Mouse (Mus musculus): Measurements from ENCODE around the gene Kcnq2. TPM values are rescaled to one million over a fixed set of nuclear protein-coding genes. Genes with fewer than 3 reads are reported as not detected.

Kcnq2 gene
- total and polyA plus RNA-seq, 2 experiments from 2014 or later = 0.04 TPM; not detected in 1

DNA sequence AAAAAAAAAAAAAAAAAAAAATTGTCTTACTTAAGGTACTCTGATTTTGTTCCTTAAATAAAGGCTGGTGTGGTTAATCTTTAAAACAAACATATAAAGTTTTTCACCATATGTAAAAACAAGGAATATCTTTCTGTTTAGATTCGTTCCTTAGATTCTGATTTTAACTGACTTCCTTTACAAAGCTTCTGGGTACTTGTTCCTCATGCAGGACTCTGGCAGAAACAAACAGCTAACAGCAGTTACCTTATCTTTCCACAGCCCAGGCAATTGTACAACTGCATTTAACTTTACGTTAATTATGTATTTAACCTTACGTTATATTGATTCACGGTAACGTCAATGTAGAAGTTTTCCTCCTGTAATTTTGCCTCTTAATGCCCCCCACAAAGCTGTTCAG lies 31.4 kb upstream of the Kcnq2 start:
- no peak for TF ChIP-seq EP300 (IDR thresholded peaks at IDR 0.05; ENCODE audit: low read depth)
- H3K27me3 ChIP-seq (ENCODE audit: control insufficient read depth, insufficient read depth, low read length) = peaks cover 3% of the 10 kb centered on the region; the same call in 1 of the 2 replicates
- H3K4me1 ChIP-seq (ENCODE audit: control insufficient read depth, insufficient read depth) = no peaks in the 10 kb centered on the region
- H3K9me3 ChIP-seq (replicated peaks; ENCODE audit: control insufficient read depth, low read length) = no peaks in the 10 kb centered on the region
- no peak overlapping the region for H3K9ac ChIP-seq (replicated peaks; ENCODE audit: low read depth, low read length)
- H3K36me3 ChIP-seq (replicated peaks; ENCODE audit: control insufficient read depth, insufficient read depth, low read length) = no peaks in the 10 kb centered on the region
- H3K4me2 ChIP-seq (ENCODE audit: low read depth, low read length) = no peak overlapping the region
- ATAC-seq (ENCODE audit: insufficient read depth, low read depth) (no peak), DNase-seq (ENCODE audit: low spot score) (no peak)
- WGBS = 84% methylated on average over 5 of the region's 5 CpGs
- H3K27ac ChIP-seq (ENCODE audit: low read depth) = no peak overlapping the region
- H3K4me3 ChIP-seq (ENCODE audit: low read depth, low read length) = no peak overlapping the region

DNA sequence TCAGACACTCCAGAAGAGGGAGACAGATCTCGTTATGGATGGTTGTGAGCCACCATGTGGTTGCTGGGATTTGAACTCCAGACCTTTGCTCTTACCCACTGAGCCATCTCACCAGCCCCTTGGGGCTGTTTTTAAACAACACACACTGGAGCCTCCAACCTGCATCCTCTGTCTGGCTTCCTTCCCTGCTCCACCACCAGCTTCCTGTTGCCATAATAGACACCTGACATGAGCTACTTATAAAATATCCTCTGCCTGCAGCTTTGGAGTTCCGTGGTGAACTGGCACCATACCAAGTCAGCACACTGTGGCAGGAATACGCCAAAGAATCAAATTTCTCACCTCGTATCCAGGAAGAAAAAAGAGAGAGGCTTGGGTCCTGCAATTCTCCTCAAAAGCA lies 25.7 kb upstream of the Kcnq2 start:
- H3K4me3 ChIP-seq (ENCODE audit: low read depth, low read length) = no peak overlapping the region
- TF ChIP-seq EP300 (IDR thresholded peaks at IDR 0.05; ENCODE audit: low read depth) (no peak), CTCF (IDR thresholded peaks at IDR 0.05; ENCODE audit: low read depth) (no peak)
- H3K9me3 ChIP-seq (replicated peaks; ENCODE audit: control insufficient read depth, low read length) = no peaks in the 10 kb centered on the region
- peaks cover 31% of the 10 kb centered on the region for H3K4me1 ChIP-seq (ENCODE audit: control insufficient read depth, insufficient read depth)
- no peak for DNase-seq (ENCODE audit: low spot score)
- H3K27ac ChIP-seq (ENCODE audit: low read depth) = no peak overlapping the region
- no peak for ATAC-seq (ENCODE audit: insufficient read depth, low read depth)
- peaks cover 13% of the 10 kb centered on the region; the same call in 1 of the 2 replicates for H3K27me3 ChIP-seq (ENCODE audit: control insufficient read depth, insufficient read depth, low read length)
- H3K4me2 ChIP-seq (ENCODE audit: low read depth, low read length) = no peak overlapping the region
- no peak overlapping the region for H3K9ac ChIP-seq (replicated peaks; ENCODE audit: low read depth, low read length)
- H3K36me3 ChIP-seq (replicated peaks; ENCODE audit: control insufficient read depth, insufficient read depth, low read length) = no peaks in the 10 kb centered on the region
- 47% methylated on average over 4 of the region's 4 CpGs for WGBS

DNA sequence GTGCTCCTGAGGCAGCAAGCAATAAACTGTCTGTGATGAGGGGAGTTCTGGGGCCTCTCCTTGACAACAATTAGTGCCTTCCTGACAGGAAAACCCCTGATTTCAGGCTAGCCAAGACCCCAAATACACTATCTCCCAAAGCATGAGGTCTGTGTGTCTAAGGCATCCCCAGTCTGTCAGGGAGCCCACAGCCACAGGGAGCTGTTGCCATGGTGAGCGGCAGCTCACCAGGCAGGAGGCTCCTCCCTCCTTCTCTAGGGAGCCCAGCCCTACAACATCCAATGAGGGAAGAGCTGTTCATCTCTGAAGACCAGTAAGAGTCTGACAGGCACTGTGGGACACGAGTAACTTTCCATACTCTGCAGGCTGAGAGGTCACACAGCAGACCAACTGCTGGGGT lies 24.7 kb upstream of the Kcnq2 start:
- 3% methylated on average over 2 of the region's 2 CpGs for WGBS
- H3K27ac ChIP-seq (ENCODE audit: low read depth) = peak overlapping the region; percentile 86
- no peaks in the 10 kb centered on the region for H3K9me3 ChIP-seq (replicated peaks; ENCODE audit: control insufficient read depth, low read length)
- H3K4me1 ChIP-seq (ENCODE audit: control insufficient read depth, insufficient read depth) = peaks cover 38% of the 10 kb centered on the region
- H3K4me3 ChIP-seq (ENCODE audit: low read depth, low read length) = no peak overlapping the region
- ATAC-seq (ENCODE audit: insufficient read depth, low read depth) = peak; percentile 66
- H3K27me3 ChIP-seq (ENCODE audit: control insufficient read depth, insufficient read depth, low read length) = peaks cover 13% of the 10 kb centered on the region; the same call in 1 of the 2 replicates
- no peak overlapping the region for H3K9ac ChIP-seq (replicated peaks; ENCODE audit: low read depth, low read length)
- no peak for TF ChIP-seq CTCF (IDR thresholded peaks at IDR 0.05; ENCODE audit: low read depth)
- no peak for TF ChIP-seq EP300 (IDR thresholded peaks at IDR 0.05; ENCODE audit: low read depth)
- H3K36me3 ChIP-seq (replicated peaks; ENCODE audit: control insufficient read depth, insufficient read depth, low read length) = no peaks in the 10 kb centered on the region
- H3K4me2 ChIP-seq (ENCODE audit: low read depth, low read length) = peak overlapping the region; percentile 41
- peak; percentile 58 for DNase-seq (ENCODE audit: low spot score)

DNA sequence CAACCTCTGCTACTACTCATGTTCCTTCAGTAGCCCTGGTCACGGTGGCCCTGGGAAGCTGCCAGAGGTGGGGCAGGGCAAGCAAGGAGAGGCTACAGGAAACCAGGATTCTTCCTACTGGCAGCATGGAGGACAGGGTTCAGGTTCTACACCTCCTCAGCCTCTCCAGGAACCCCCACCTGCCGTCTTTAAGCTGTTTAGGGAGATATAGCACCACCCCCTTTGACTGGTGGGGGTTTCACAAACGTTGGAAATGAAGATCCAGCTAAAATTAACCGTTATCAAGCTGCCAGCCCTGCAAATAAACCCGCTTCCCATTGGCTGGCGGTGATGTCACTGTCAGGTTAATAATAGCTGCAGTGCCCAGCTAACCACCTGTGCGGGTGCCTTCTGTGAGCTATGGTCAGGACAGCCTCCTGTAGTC lies 24.0 kb upstream of the Kcnq2 start:
- Histone ChIP-seq H3K4me1 (ENCODE audit: control insufficient read depth, insufficient read depth) (peaks cover 45% of the 10 kb centered on the region), H3K27me3 (ENCODE audit: control insufficient read depth, insufficient read depth, low read length) (peaks cover 13% of the 10 kb centered on the region; the same call in 1 of the 2 replicates), H3K27ac (ENCODE audit: low read depth) (peak overlapping the region; percentile 86), H3K4me3 (ENCODE audit: low read depth, low read length) (no peak overlapping the region), H3K9ac (replicated peaks; ENCODE audit: low read depth, low read length) (no peak overlapping the region), H3K4me2 (ENCODE audit: low read depth, low read length) (peak overlapping the region; percentile 41), H3K36me3 (replicated peaks; ENCODE audit: control insufficient read depth, insufficient read depth, low read length) (no peaks in the 10 kb centered on the region), H3K9me3 (replicated peaks; ENCODE audit: control insufficient read depth, low read length) (no peaks in the 10 kb centered on the region)
- 21% methylated on average over 7 of the region's 7 CpGs for WGBS
- peak; percentile 81 for DNase-seq (ENCODE audit: low spot score)
- ATAC-seq (ENCODE audit: insufficient read depth, low read depth) = peak; percentile 76
- TF ChIP-seq CTCF (IDR thresholded peaks at IDR 0.05; ENCODE audit: low read depth) = no peak
- TF ChIP-seq EP300 (IDR thresholded peaks at IDR 0.05; ENCODE audit: low read depth) = no peak

DNA sequence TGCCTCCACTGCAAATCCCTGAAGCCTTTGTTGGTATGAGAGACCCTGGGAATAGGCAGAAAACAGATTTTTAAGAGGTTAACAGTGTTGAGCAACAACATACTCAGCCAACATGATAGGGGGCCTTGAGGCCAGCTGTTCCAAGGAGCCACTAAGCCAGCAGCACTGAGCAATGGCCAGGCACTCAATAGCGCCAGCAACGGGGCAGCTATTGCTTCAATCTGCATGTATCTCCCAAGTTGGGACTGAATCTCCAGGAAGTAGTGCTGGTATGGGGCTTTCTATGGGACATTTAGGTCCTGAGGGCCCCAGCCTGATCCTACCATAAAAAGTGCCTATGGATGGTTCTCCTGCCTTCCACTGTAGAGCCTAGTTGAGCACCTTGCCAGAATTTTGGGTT lies 23.4 kb upstream of the Kcnq2 start:
- H3K36me3 ChIP-seq (replicated peaks; ENCODE audit: control insufficient read depth, insufficient read depth, low read length) = peaks cover 2% of the 10 kb centered on the region; the same call in 1 of the 2 replicates
- no peak overlapping the region for H3K9ac ChIP-seq (replicated peaks; ENCODE audit: low read depth, low read length)
- no peak overlapping the region for H3K4me3 ChIP-seq (ENCODE audit: low read depth, low read length)
- peaks cover 13% of the 10 kb centered on the region; the same call in 1 of the 2 replicates for H3K27me3 ChIP-seq (ENCODE audit: control insufficient read depth, insufficient read depth, low read length)
- TF ChIP-seq CTCF (IDR thresholded peaks at IDR 0.05; ENCODE audit: low read depth) (no peak), EP300 (IDR thresholded peaks at IDR 0.05; ENCODE audit: low read depth) (no peak)
- ATAC-seq (ENCODE audit: insufficient read depth, low read depth) = no peak
- H3K9me3 ChIP-seq (replicated peaks; ENCODE audit: control insufficient read depth, low read length) = no peaks in the 10 kb centered on the region
- no peak for DNase-seq (ENCODE audit: low spot score)
- H3K4me2 ChIP-seq (ENCODE audit: low read depth, low read length) = peak overlapping the region; percentile 41; the same call in 1 of the 2 replicates
- peak overlapping the region; percentile 86 for H3K27ac ChIP-seq (ENCODE audit: low read depth)
- peaks cover 46% of the 10 kb centered on the region for H3K4me1 ChIP-seq (ENCODE audit: control insufficient read depth, insufficient read depth)
- WGBS = 80% methylated on average over 2 of the region's 2 CpGs

DNA sequence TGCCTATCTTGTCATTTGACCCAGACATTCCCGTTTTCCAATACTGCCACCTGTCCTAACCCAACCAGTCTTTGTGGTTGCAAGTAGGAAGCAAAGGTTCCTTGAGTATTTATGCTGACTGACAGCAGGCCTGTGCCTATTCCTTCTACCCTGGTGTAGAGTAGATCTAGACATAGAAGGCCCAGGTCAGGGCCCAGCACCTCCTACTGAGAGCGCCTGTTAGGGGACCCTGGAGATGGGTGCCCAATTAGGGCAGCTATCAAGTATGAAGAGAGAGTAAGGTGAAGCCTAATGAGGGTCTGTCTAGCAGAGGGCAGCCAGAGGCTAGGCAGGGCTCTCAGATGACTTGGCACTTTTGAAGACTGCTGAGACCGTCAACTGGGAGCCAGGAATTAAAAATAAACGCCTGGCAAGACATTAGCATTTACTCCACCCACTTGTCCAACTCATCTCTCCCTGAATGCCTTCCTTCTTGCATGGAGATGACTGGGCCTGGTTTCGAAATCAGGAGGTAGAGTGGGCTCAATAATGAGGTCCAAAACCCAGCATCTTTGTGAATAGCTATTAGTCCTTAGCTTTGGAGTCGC lies 22.7 kb upstream of the Kcnq2 start:
- H3K9me3 ChIP-seq (replicated peaks; ENCODE audit: control insufficient read depth, low read length) = no peaks in the 10 kb centered on the region
- 68% methylated on average over 6 of the region's 6 CpGs for WGBS
- H3K9ac ChIP-seq (replicated peaks; ENCODE audit: low read depth, low read length) = no peak overlapping the region
- TF ChIP-seq EP300 (IDR thresholded peaks at IDR 0.05; ENCODE audit: low read depth) (no peak), CTCF (IDR thresholded peaks at IDR 0.05; ENCODE audit: low read depth) (no peak)
- H3K4me1 ChIP-seq (ENCODE audit: control insufficient read depth, insufficient read depth) = peaks cover 46% of the 10 kb centered on the region
- peak overlapping the region; percentile 86 for H3K27ac ChIP-seq (ENCODE audit: low read depth)
- DNase-seq (ENCODE audit: low spot score) = peak; percentile 42
- H3K27me3 ChIP-seq (ENCODE audit: control insufficient read depth, insufficient read depth, low read length) = peaks cover 13% of the 10 kb centered on the region; the same call in 1 of the 2 replicates
- H3K4me2 ChIP-seq (ENCODE audit: low read depth, low read length) = no peak overlapping the region
- no peak overlapping the region for H3K4me3 ChIP-seq (ENCODE audit: low read depth, low read length)
- ATAC-seq (ENCODE audit: insufficient read depth, low read depth) = no peak
- H3K36me3 ChIP-seq (replicated peaks; ENCODE audit: control insufficient read depth, insufficient read depth, low read length) = peaks cover 9% of the 10 kb centered on the region

Data from heart, postnatal 0 days (tissue).